Mouse (Mus musculus): ENCODE results near the gene Mitd1. TPM values are rescaled to one million over a fixed set of nuclear protein-coding genes. Genes with fewer than 3 reads are reported as not detected.
A peak's percentile ranks its signal among the peaks of the same experiment; 100 is the strongest.

Mitd1 gene
- total and polyA plus RNA-seq, 3 experiments = 20.9 to 23.0 TPM; not detected in 1

DNA sequence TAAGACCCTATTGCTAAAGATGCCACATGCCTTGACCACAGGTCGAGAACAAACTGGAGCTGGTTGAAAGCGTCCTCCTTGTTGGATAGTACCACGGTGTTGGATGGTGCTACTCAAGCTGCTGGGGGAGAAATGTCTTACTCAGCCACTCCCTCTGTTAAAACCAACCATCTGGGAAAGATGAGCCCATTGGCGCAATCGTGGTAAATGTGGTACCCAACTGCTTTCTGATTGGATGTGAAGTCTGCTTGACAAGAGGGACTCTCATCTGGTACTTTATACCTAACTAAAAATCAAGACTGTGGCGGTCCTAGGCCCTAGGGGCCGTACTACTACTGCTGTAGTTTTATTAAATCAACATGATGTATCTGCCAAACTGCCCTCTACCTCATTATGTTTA is 1.0 kb downstream of the Mitd1 start:
- H3K9ac ChIP-seq (ENCODE audit: control insufficient read depth, low read depth, low read length, poor library complexity, severe bottlenecking) = peak overlapping the region; percentile 92
- DNase-seq (ENCODE audit: low read depth, low spot score) = peak; percentile 40
- H3K27me3 ChIP-seq (ENCODE audit: control insufficient read depth in 1 of 2, insufficient read depth in 2 of 2, low read length in 2 of 2) = no peaks in the 10 kb centered on the region
- peaks cover 28% of the 10 kb centered on the region for H3K79me2 ChIP-seq (ENCODE audit: control insufficient read depth, insufficient read depth, low read length, poor library complexity)
- H3K36me3 ChIP-seq (ENCODE audit: control insufficient read depth in 1 of 2, insufficient read depth in 2 of 2, low read length in 2 of 2) = peaks cover 2 to 10% of the 10 kb centered on the region in 2 experiments; a peak in 3 of 4 replicates
- H3K27ac ChIP-seq (ENCODE audit: control insufficient read depth, low read depth, low read length) = no peak overlapping the region; the same call in 1 of the 2 replicates
- peak overlapping the region; percentile 79 to 92 for H3K4me3 ChIP-seq (ENCODE audit: control insufficient read depth in 1 of 2, insufficient read depth in 1 of 2, low read depth in 2 of 2, low read length in 2 of 2)
- no peaks in the 10 kb centered on the region for H3K9me3 ChIP-seq (replicated peaks; ENCODE audit: insufficient read depth, low read length)
- no peak for TF ChIP-seq BHLHE40 (IDR thresholded peaks at IDR 0.05; ENCODE audit: borderline replicate concordance, low read depth, low read length)
- TF ChIP-seq SIN3A (IDR thresholded peaks at IDR 0.05; ENCODE audit: low read length) = no peak
- no peak for TF ChIP-seq NRF1 (IDR thresholded peaks at IDR 0.05; ENCODE audit: insufficient read depth, low read depth, low read length, poor library complexity, severe bottlenecking)
- TF ChIP-seq RCOR1 (IDR thresholded peaks at IDR 0.05; ENCODE audit: low read depth, low read length) = no peak
- TF ChIP-seq MAZ (IDR thresholded peaks at IDR 0.05; ENCODE audit: low read depth, low read length) = no peak
- no peak for TF ChIP-seq EP300 (IDR thresholded peaks at IDR 0.05; ENCODE audit: low read depth in 1 of 2, low read length in 2 of 2)
- TF ChIP-seq GABPA (IDR thresholded peaks at IDR 0.05; ENCODE audit: low read depth, low read length) = no peak
- peaks cover 0 to 14% of the 10 kb centered on the region in 2 experiments; a peak in 1 of 4 replicates for H3K4me1 ChIP-seq (ENCODE audit: control insufficient read depth in 1 of 2, insufficient read depth in 2 of 2, low read length in 2 of 2)

DNA sequence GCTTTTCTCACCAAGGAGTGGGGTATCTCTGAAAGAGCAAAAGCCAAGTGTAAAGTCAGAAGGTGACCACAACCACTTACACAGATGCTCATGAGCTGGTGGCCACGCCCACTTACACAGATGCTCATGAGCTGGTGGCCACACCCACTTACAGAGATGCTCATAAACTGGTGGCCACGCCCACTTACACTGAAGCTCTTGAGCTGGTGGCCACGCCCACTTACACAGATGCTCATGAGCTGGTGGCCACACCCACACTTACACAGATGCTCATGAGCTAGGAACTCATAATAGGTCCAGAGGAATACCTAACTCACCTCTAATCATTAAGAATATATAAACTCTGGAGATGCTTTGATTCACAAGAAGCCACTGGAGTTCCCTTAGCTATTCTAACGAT is 5.8 kb downstream of the Mitd1 start:
- Histone ChIP-seq H3K9me3 (replicated peaks; ENCODE audit: insufficient read depth, low read length) (no peaks in the 10 kb centered on the region), H3K27me3 (ENCODE audit: control insufficient read depth in 1 of 2, insufficient read depth in 2 of 2, low read length in 2 of 2) (no peaks in the 10 kb centered on the region), H3K4me3 (ENCODE audit: control insufficient read depth in 1 of 2, insufficient read depth in 1 of 2, low read depth in 2 of 2, low read length in 2 of 2) (no peak overlapping the region), H3K27ac (ENCODE audit: control insufficient read depth, low read depth, low read length) (no peak overlapping the region), H3K79me2 (ENCODE audit: control insufficient read depth, insufficient read depth, low read length, poor library complexity) (peaks cover 5% of the 10 kb centered on the region), H3K36me3 (ENCODE audit: control insufficient read depth in 1 of 2, insufficient read depth in 2 of 2, low read length in 2 of 2) (peaks cover 4 to 5% of the 10 kb centered on the region in 2 experiments; a peak in 3 of 4 replicates), H3K9ac (ENCODE audit: control insufficient read depth, low read depth, low read length, poor library complexity, severe bottlenecking) (no peak overlapping the region), H3K4me1 (ENCODE audit: control insufficient read depth in 1 of 2, insufficient read depth in 2 of 2, low read length in 2 of 2) (peaks cover 0 to 10% of the 10 kb centered on the region in 2 experiments; a peak in 1 of 4 replicates)
- DNase-seq (ENCODE audit: low read depth, low spot score) = peak; percentile 81
- TF ChIP-seq NRF1 (IDR thresholded peaks at IDR 0.05; ENCODE audit: insufficient read depth, low read depth, low read length, poor library complexity, severe bottlenecking) = no peak
- no peak for TF ChIP-seq TAL1 (IDR thresholded peaks at IDR 0.05; ENCODE audit: low read length)
- no peak for TF ChIP-seq GATA1 (IDR thresholded peaks at IDR 0.05; ENCODE audit: low read depth, low read length)
- TF ChIP-seq MAZ (IDR thresholded peaks at IDR 0.05; ENCODE audit: low read depth, low read length) = no peak
- no peak for TF ChIP-seq ZC3H11A (IDR thresholded peaks at IDR 0.05; ENCODE audit: low read depth, low read length)
- TF ChIP-seq RAD21 (IDR thresholded peaks at IDR 0.05; ENCODE audit: low read depth, low read length) = no peak
- TF ChIP-seq UBTF (IDR thresholded peaks at IDR 0.05; ENCODE audit: borderline replicate concordance, insufficient read depth, low read depth, low read length) = no peak
- TF ChIP-seq TBP (IDR thresholded peaks at IDR 0.05; ENCODE audit: low read depth, low read length) = no peak
- TF ChIP-seq CHD1 (IDR thresholded peaks at IDR 0.05; ENCODE audit: low read depth, low read length) = no peak
- TF ChIP-seq ZMIZ1 (IDR thresholded peaks at IDR 0.05; ENCODE audit: low read depth, low read length) = no peak
- TF ChIP-seq E2F4 (IDR thresholded peaks at IDR 0.05; ENCODE audit: borderline replicate concordance, low read depth, low read length) = no peak
- TF ChIP-seq MEF2A (IDR thresholded peaks at IDR 0.05; ENCODE audit: extremely low read depth, insufficient replicate concordance, low read depth, low read length, poor library complexity, severe bottlenecking) = no peak
- TF ChIP-seq GABPA (IDR thresholded peaks at IDR 0.05; ENCODE audit: low read depth, low read length) = no peak
- TF ChIP-seq TCF12 (IDR thresholded peaks at IDR 0.05; ENCODE audit: low read depth, low read length) = no peak
- no peak for TF ChIP-seq ELF1 (IDR thresholded peaks at IDR 0.05; ENCODE audit: low read depth, low read length)
- no peak for TF ChIP-seq KAT2A (conservative IDR thresholded peaks at IDR 0.05; ENCODE audit: low read depth, low read length)
- no peak for TF ChIP-seq POLR2AphosphoS5 (IDR thresholded peaks at IDR 0.05; ENCODE audit: borderline replicate concordance, low read depth, low read length)
- TF ChIP-seq MAFK (IDR thresholded peaks at IDR 0.05; ENCODE audit: borderline replicate concordance, low read depth, low read length) = no peak

All from MEL (cell line).